Mouse (Mus musculus) limb, embryonic 14.5 days (tissue): Measurements from ENCODE around the gene Gm44965. TPM values are rescaled to one million over a fixed set of nuclear protein-coding genes. Genes with fewer than 3 reads are reported as not detected.
A peak's percentile ranks its signal among the peaks of the same experiment; 100 is the strongest.
"Not testable (repeated sequence)": the region's sequence is repeated elsewhere in the genome, so short reads cannot be mapped to it uniquely, and the experiment has no call there.

Experiments
- ATAC-seq: fragments of 200-750 bp; cut with Nextera tagmentation; 2 replicates; pipeline ENCODE4 v1.8.0; 2017; ENCODE audit warnings: low read depth, moderate number of reproducible peaks, moderate TSS enrichment; ENCODE audit not compliant: low FRiP score
- DNase-seq: peaks from one replicate; pipeline ENCODE4 v3.0.0-alpha.2; 2015; ENCODE audit warnings: low spot score
- H3K27ac ChIP-seq: fragments of 300-500 bp; sonication (generic); replicated peaks from 2 replicates; pipeline ENCODE4 v1.5.1; 2014; ENCODE audit warnings: low read depth, mild to moderate bottlenecking, low read length, moderate library complexity, mixed read lengths
- H3K27me3 ChIP-seq: fragments of 300-500 bp; sonication (generic); 2 replicates; pipeline ENCODE4 v1.6.1; 2014; ENCODE audit warnings: low read length, mixed read lengths; ENCODE audit not compliant: control insufficient read depth, insufficient read depth
- H3K36me3 ChIP-seq: fragments of 300-500 bp; sonication (generic); 2 replicates; pipeline ENCODE4 v1.6.1; 2014; ENCODE audit warnings: mild to moderate bottlenecking, low read length, moderate library complexity, mixed read lengths; ENCODE audit not compliant: control insufficient read depth, insufficient read depth
- H3K4me1 ChIP-seq: fragments of 300-500 bp; sonication (generic); 2 replicates; pipeline ENCODE4 v1.6.1; 2014; ENCODE audit warnings: antibody characterized with exemption, low read length, mixed read lengths; ENCODE audit not compliant: control insufficient read depth, insufficient read depth
- H3K4me2 ChIP-seq: fragments of 300-500 bp; sonication (generic); replicated peaks from 2 replicates; pipeline ENCODE4 v1.6.1; 2014; ENCODE audit warnings: low read depth, mild to moderate bottlenecking, low read length, moderate library complexity; ENCODE audit not compliant: severe bottlenecking
- H3K4me3 ChIP-seq: fragments of 300-500 bp; sonication (generic); replicated peaks from 2 replicates; pipeline ENCODE4 v1.5.1; 2014; ENCODE audit warnings: low read length
- H3K9ac ChIP-seq: fragments of 300-500 bp; sonication (generic); 2 replicates; pipeline ENCODE4 v1.6.1; 2014; ENCODE audit warnings: mild to moderate bottlenecking, low read depth, low read length, moderate library complexity; ENCODE audit not compliant: severe bottlenecking
- H3K9me3 ChIP-seq: fragments of 300-500 bp; sonication (generic); 2 replicates; pipeline ENCODE4 v1.6.1; 2016; ENCODE audit warnings: low read length; ENCODE audit not compliant: control insufficient read depth
- POLR2A ChIP-seq: fragments of 200-500 bp; IDR thresholded peaks from 2 replicates; pipeline ENCODE4 v1.8.0; 2012; ENCODE audit warnings: inconsistent platforms, mild to moderate bottlenecking, moderate library complexity, borderline replicate concordance; ENCODE audit not compliant: insufficient read depth, insufficient read length; ENCODE audit errors: extremely low read depth
- whole genome bisulfite sequencing: fragments of 180-500 bp; shearing (Covaris S2); extraction: QIAGEN DNeasy Blood & Tissue Kit; methylation state at CpG from one replicate; pipeline ENCODE4 v1.1.7; 2014; 5-methylcytosine and 5-hydroxymethylcytosine counted together
- polyA plus RNA-seq, 2 experiments: library from polyadenylated mRNA; depleted of rRNA in 1 of 2; stranded (reverse) in 1 of 2; unstranded in 1 of 2; fragments of >200 nt; fragmentation: Nextera tagmentation in 1 of 2; extraction: Ambion mirVana in 1 of 2; gene quantifications; 2 replicates each; pipeline versions ENCODE4 v1.2.1 to v1.2.3; 2012 to 2014

The Gm44965 gene
- polyA plus RNA-seq, 2 experiments, result not detected

DNA sequence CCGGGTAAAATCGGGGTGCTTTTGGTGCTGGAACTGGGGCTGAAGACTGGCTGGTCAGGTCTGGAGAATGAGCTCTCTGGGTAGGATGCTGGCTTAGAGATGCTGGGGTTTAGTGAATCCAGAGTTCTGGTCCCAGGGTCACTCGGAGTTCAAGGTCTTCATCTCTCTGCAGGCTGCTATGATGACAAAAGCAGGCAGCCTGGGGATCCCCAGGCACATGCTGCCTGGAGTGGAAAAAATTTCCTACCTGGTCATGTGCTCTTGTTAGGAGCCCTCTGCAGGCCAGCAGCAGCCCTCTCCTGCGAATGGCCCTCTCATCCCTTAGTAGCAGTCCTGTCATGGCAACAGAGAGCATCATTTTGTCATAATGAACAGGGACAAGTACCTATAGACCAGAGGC is 19.7 kb downstream of the Gm44965 start:
- 92% methylated on average over 4 of the region's 4 CpGs for WGBS
- Histone ChIP-seq H3K4me2 (no peak overlapping the region), H3K27me3 (no peaks in the 10 kb centered on the region), H3K9ac (no peak overlapping the region), H3K9me3 (no peaks in the 10 kb centered on the region), H3K4me1 (no peaks in the 10 kb centered on the region), H3K4me3 (no peak overlapping the region), H3K36me3 (peaks cover 11% of the 10 kb centered on the region), H3K27ac (no peak overlapping the region)
- no peak for ATAC-seq
- no peak for TF ChIP-seq POLR2A
- no peak for DNase-seq

DNA sequence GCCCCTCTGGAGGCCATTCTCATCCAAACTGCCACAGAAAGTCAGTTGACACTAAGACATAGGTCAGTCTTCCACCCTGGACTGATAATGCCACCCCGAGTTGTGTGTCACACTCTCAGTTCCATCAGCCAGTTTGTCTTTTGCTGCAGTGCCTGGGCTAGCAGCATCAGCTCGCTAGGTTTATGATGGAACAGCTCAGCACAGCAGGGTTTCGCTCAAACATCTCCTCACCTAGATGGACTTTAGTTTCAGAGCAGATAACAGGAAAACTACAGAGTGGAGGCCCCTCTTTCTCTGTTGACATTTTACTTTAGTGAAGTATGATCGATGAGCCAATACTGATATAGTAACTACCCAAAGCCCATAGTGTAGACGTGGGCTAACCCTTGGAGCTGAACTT is 21.0 kb downstream of the Gm44965 start:
- WGBS, result 90% methylated on average over 5 of the region's 5 CpGs
- H3K36me3 ChIP-seq, result peaks cover 19% of the 10 kb centered on the region
- no peak overlapping the region for H3K9ac ChIP-seq
- H3K27me3 ChIP-seq, result no peaks in the 10 kb centered on the region
- H3K9me3 ChIP-seq, result no peaks in the 10 kb centered on the region
- H3K27ac ChIP-seq, result no peak overlapping the region
- H3K4me3 ChIP-seq, result no peak overlapping the region
- no peak for TF ChIP-seq POLR2A
- no peak overlapping the region for H3K4me2 ChIP-seq
- no peaks in the 10 kb centered on the region for H3K4me1 ChIP-seq
- no peak for ATAC-seq
- no peak for DNase-seq

DNA sequence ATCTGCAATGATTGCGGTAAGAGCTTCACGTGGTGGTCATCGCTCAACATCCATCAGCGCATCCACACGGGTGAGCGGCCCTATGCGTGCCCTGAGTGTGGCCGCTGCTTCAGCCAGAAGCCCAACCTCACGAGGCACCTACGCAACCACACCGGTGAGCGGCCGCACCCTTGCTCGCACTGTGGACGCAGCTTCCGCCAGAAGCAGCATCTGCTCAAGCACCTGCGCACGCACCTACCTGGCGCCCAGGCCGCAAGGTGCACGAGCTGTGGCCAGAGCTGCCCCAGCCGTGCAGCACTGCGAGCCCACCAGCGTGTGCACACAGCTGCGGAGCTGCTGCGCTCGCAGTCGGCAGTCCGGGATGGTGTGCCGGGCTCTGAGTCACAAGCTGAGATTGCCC is 26.3 kb downstream of the Gm44965 start:
- Histone ChIP-seq H3K4me1 (no peaks in the 10 kb centered on the region), H3K27ac (no peak overlapping the region), H3K36me3 (peaks cover 23% of the 10 kb centered on the region), H3K27me3 (no peaks in the 10 kb centered on the region), H3K4me3 (no peak overlapping the region), H3K4me2 (no peak overlapping the region), H3K9ac (no peak overlapping the region), H3K9me3 (no peaks in the 10 kb centered on the region)
- 97% methylated on average over 26 of the region's 30 CpGs for WGBS
- no peak for DNase-seq
- ATAC-seq, result no peak
- no peak for TF ChIP-seq POLR2A

DNA sequence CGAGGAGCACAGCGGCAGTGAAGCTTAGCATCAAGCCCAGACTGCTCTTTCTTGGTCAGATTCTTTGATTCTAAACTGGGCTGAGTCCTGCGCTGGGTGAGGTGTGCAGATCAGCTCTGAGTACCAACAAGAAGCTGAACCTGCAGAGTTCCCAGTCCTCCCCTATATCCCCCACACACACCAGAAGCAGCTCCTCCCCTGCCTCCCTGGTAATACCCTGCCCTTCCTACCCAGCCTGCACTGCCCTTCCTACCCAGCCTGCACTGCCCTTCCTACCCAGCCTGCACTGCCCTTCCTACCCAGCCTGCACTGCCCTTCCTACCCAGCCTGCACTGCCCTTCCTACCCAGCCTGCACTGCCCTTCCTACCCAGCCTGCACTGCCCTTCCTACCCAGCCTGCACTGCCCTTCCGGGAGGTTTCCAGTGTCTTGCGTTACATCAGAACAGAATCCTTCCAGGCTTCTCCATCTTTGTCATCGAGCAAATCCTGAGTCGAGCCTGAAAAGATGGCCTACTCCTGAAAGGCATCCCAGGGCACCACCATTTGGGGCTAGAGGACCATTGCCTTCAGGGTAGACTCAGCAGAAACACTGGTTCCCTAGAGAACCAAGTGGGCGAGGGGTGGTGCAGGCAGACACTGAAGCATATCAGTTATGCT is 28.6 kb downstream of the Gm44965 start:
- not testable (repeated sequence) for ATAC-seq, H3K27me3 ChIP-seq, H3K27ac ChIP-seq, H3K4me2 ChIP-seq, H3K4me3 ChIP-seq, H3K9ac ChIP-seq, H3K9me3 ChIP-seq, H3K4me1 ChIP-seq, DNase-seq
- 86% methylated on average over 8 of the region's 8 CpGs for WGBS
- peaks cover 23% of the 10 kb centered on the region for H3K36me3 ChIP-seq

DNA sequence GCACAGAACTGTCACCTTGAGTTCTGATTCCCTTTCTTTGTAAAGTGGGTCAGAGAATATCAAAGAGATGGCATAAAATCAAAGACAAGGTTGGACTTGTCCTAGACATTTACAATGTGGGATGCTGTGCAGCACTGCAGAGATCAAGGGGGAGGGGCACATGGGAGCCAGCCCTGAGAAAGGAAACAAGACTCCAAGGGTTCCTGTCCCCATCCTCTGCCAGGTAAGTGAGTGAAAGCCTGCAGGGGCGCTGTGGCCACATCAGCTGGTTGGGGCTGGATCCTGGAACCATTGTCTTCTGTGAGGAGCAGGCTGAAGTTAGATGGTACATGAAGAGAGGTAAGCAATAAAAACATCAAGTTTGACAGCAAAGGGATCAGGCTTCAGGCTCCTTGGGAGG is 29.7 kb downstream of the Gm44965 start:
- Histone ChIP-seq H3K27ac (no peak overlapping the region), H3K9me3 (no peaks in the 10 kb centered on the region), H3K4me3 (no peak overlapping the region), H3K4me2 (no peak overlapping the region), H3K27me3 (peaks cover 14% of the 10 kb centered on the region), H3K36me3 (peaks cover 23% of the 10 kb centered on the region), H3K4me1 (no peaks in the 10 kb centered on the region), H3K9ac (no peak overlapping the region)
- no peak for TF ChIP-seq POLR2A
- ATAC-seq, result no peak
- WGBS, result 18% methylated on average over 1 of the region's 1 CpGs
- DNase-seq, result no peak

DNA sequence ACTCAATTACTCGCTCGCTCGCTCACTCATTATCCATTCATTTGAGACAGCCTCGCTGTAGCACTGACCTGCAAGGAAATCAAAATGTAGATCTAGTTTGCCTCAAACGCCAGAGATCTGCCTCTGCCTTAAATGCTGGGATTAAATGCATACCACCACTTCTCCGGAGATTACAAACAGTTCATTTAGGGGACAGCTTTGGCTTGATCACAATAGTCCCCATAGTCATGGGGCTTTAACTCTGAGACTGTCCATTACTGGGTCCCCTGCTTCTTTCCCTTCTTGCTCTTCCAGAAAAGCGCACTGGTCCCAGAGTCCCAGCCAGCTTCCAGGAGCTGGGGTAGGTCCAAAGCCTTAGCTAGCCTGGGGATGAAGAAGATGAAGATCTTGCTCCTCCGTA is 32.7 kb downstream of the Gm44965 start, which contains the start of gene AI854703:
TSS of gene AI854703 (plus strand) at position 301 of the 400 bp plus-strand sequence.
- Histone ChIP-seq H3K4me3 (peak within 1 kb of the TSS; percentile 44), H3K9ac (peak within 1 kb of the TSS; percentile 52), H3K36me3 (no peaks in the 10 kb centered on the region), H3K4me2 (peak within 1 kb of the TSS; percentile 86), H3K27me3 (peaks cover 30% of the 10 kb centered on the region), H3K27ac (no peak within 1 kb of the TSS), H3K9me3 (no peaks in the 10 kb centered on the region), H3K4me1 (no peaks in the 10 kb centered on the region)
- TF ChIP-seq POLR2A, result no peak
- WGBS, result 30% methylated on average over 8 of the region's 8 CpGs
- DNase-seq, result no peak
- no peak for ATAC-seq
